Mouse (Mus musculus): ENCODE data around the gene Nsf. TPM values are rescaled to one million over a fixed set of nuclear protein-coding genes. Genes with fewer than 3 reads are reported as not detected.

Gene Nsf
- polyA plus RNA-seq, 1 experiment from 2014 or later = 30.5 TPM

- Histone ChIP-seq H3K4me2 (no peak overlapping the region), H3K36me3 (ENCODE audit: control insufficient read depth, insufficient read depth, low read length) (peaks cover 2% of the 10 kb centered on the region; the same call in 1 of the 2 replicates), H3K4me1 (ENCODE audit: control insufficient read depth, insufficient read depth, low read length) (no peaks in the 10 kb centered on the region), H3K9me3 (replicated peaks; ENCODE audit: control insufficient read depth, low read length) (no peaks in the 10 kb centered on the region), H3K9ac (ENCODE audit: low read depth, low read length) (no peak overlapping the region), H3K27ac (ENCODE audit: low read depth, low read length) (no peak overlapping the region), H3K27me3 (ENCODE audit: control insufficient read depth, insufficient read depth, low read length) (no peaks in the 10 kb centered on the region), H3K4me3 (ENCODE audit: low read depth, low read length) (no peak overlapping the region)
- 67% methylated on average over 7 of the region's 7 CpGs for WGBS (ENCODE audit: insufficient replicate concordance)
- ATAC-seq (replicated peaks; ENCODE audit: insufficient number of reproducible peaks, low FRiP score, low TSS enrichment) = no peak
Observed at GRCm38 (mm10) chr11:103910993-103911585, 42.8 kb downstream of the Nsf start.

GRCm38 (mm10) chr11:103910531-103910930 lies 43.3 kb downstream of the Nsf start:
- no peak overlapping the region for H3K9ac ChIP-seq (ENCODE audit: low read depth, low read length)
- no peaks in the 10 kb centered on the region for H3K4me1 ChIP-seq (ENCODE audit: control insufficient read depth, insufficient read depth, low read length)
- H3K27ac ChIP-seq (ENCODE audit: low read depth, low read length) = no peak overlapping the region
- no peaks in the 10 kb centered on the region for H3K9me3 ChIP-seq (replicated peaks; ENCODE audit: control insufficient read depth, low read length)
- WGBS (ENCODE audit: insufficient replicate concordance) = 92% methylated on average over 11 of the region's 11 CpGs
- H3K36me3 ChIP-seq (ENCODE audit: control insufficient read depth, insufficient read depth, low read length) = peaks cover 2% of the 10 kb centered on the region; the same call in 1 of the 2 replicates
- no peaks in the 10 kb centered on the region for H3K27me3 ChIP-seq (ENCODE audit: control insufficient read depth, insufficient read depth, low read length)
- no peak overlapping the region for H3K4me2 ChIP-seq
- no peak for ATAC-seq (replicated peaks; ENCODE audit: insufficient number of reproducible peaks, low FRiP score, low TSS enrichment)
- H3K4me3 ChIP-seq (ENCODE audit: low read depth, low read length) = no peak overlapping the region

GRCm38 (mm10) chr11:103909809-103910208 lies 44.0 kb downstream of the Nsf start:
- Histone ChIP-seq H3K4me2 (no peak overlapping the region), H3K9me3 (replicated peaks; ENCODE audit: control insufficient read depth, low read length) (no peaks in the 10 kb centered on the region), H3K9ac (ENCODE audit: low read depth, low read length) (no peak overlapping the region), H3K27ac (ENCODE audit: low read depth, low read length) (no peak overlapping the region), H3K36me3 (ENCODE audit: control insufficient read depth, insufficient read depth, low read length) (peaks cover 2% of the 10 kb centered on the region; the same call in 1 of the 2 replicates), H3K4me3 (ENCODE audit: low read depth, low read length) (no peak overlapping the region), H3K4me1 (ENCODE audit: control insufficient read depth, insufficient read depth, low read length) (no peaks in the 10 kb centered on the region), H3K27me3 (ENCODE audit: control insufficient read depth, insufficient read depth, low read length) (no peaks in the 10 kb centered on the region)
- 85% methylated on average over 11 of the region's 11 CpGs for WGBS (ENCODE audit: insufficient replicate concordance)
- ATAC-seq (replicated peaks; ENCODE audit: insufficient number of reproducible peaks, low FRiP score, low TSS enrichment) = no peak

GRCm38 (mm10) chr11:103909396-103909795 lies 44.5 kb downstream of the Nsf start:
- no peak overlapping the region for H3K27ac ChIP-seq (ENCODE audit: low read depth, low read length)
- no peaks in the 10 kb centered on the region for H3K27me3 ChIP-seq (ENCODE audit: control insufficient read depth, insufficient read depth, low read length)
- no peak overlapping the region for H3K9ac ChIP-seq (ENCODE audit: low read depth, low read length)
- H3K4me3 ChIP-seq (ENCODE audit: low read depth, low read length) = no peak overlapping the region
- no peaks in the 10 kb centered on the region for H3K4me1 ChIP-seq (ENCODE audit: control insufficient read depth, insufficient read depth, low read length)
- 82% methylated on average over 12 of the region's 12 CpGs for WGBS (ENCODE audit: insufficient replicate concordance)
- H3K9me3 ChIP-seq (replicated peaks; ENCODE audit: control insufficient read depth, low read length) = no peaks in the 10 kb centered on the region
- no peak overlapping the region for H3K4me2 ChIP-seq
- H3K36me3 ChIP-seq (ENCODE audit: control insufficient read depth, insufficient read depth, low read length) = peaks cover 2% of the 10 kb centered on the region; the same call in 1 of the 2 replicates
- ATAC-seq (replicated peaks; ENCODE audit: insufficient number of reproducible peaks, low FRiP score, low TSS enrichment) = no peak

- H3K4me3 ChIP-seq (ENCODE audit: low read depth, low read length) = no peak overlapping the region
- peaks cover 2% of the 10 kb centered on the region; the same call in 1 of the 2 replicates for H3K4me1 ChIP-seq (ENCODE audit: control insufficient read depth, insufficient read depth, low read length)
- H3K4me2 ChIP-seq = no peak overlapping the region
- ATAC-seq (replicated peaks; ENCODE audit: insufficient number of reproducible peaks, low FRiP score, low TSS enrichment) = no peak
- no peak overlapping the region for H3K27ac ChIP-seq (ENCODE audit: low read depth, low read length)
- WGBS (ENCODE audit: insufficient replicate concordance) = 52% methylated on average over 7 of the region's 7 CpGs
- H3K36me3 ChIP-seq (ENCODE audit: control insufficient read depth, insufficient read depth, low read length) = peaks cover 2% of the 10 kb centered on the region; the same call in 1 of the 2 replicates
- no peaks in the 10 kb centered on the region for H3K27me3 ChIP-seq (ENCODE audit: control insufficient read depth, insufficient read depth, low read length)
- H3K9ac ChIP-seq (ENCODE audit: low read depth, low read length) = no peak overlapping the region
- no peaks in the 10 kb centered on the region for H3K9me3 ChIP-seq (replicated peaks; ENCODE audit: control insufficient read depth, low read length)
Observed at GRCm38 (mm10) chr11:103906051-103906719, 47.7 kb downstream of the Nsf start.

GRCm38 (mm10) chr11:103905506-103905905 lies 48.4 kb downstream of the Nsf start:
- Histone ChIP-seq H3K27ac (ENCODE audit: low read depth, low read length) (no peak overlapping the region), H3K4me3 (ENCODE audit: low read depth, low read length) (no peak overlapping the region), H3K4me2 (no peak overlapping the region), H3K9me3 (replicated peaks; ENCODE audit: control insufficient read depth, low read length) (no peaks in the 10 kb centered on the region), H3K27me3 (ENCODE audit: control insufficient read depth, insufficient read depth, low read length) (no peaks in the 10 kb centered on the region), H3K4me1 (ENCODE audit: control insufficient read depth, insufficient read depth, low read length) (peaks cover 7% of the 10 kb centered on the region), H3K36me3 (ENCODE audit: control insufficient read depth, insufficient read depth, low read length) (peaks cover 2% of the 10 kb centered on the region; the same call in 1 of the 2 replicates), H3K9ac (ENCODE audit: low read depth, low read length) (no peak overlapping the region)
- ATAC-seq (replicated peaks; ENCODE audit: insufficient number of reproducible peaks, low FRiP score, low TSS enrichment) = no peak
- WGBS (ENCODE audit: insufficient replicate concordance) = 78% methylated on average over 9 of the region's 9 CpGs

GRCm38 (mm10) chr11:103901581-103901966 lies 52.3 kb downstream of the Nsf start:
- Histone ChIP-seq H3K27me3 (ENCODE audit: control insufficient read depth, insufficient read depth, low read length) (no peaks in the 10 kb centered on the region), H3K4me2 (no peak overlapping the region), H3K36me3 (ENCODE audit: control insufficient read depth, insufficient read depth, low read length) (no peaks in the 10 kb centered on the region), H3K4me1 (ENCODE audit: control insufficient read depth, insufficient read depth, low read length) (peaks cover 11% of the 10 kb centered on the region), H3K9ac (ENCODE audit: low read depth, low read length) (no peak overlapping the region), H3K27ac (ENCODE audit: low read depth, low read length) (no peak overlapping the region), H3K4me3 (ENCODE audit: low read depth, low read length) (no peak overlapping the region), H3K9me3 (replicated peaks; ENCODE audit: control insufficient read depth, low read length) (no peaks in the 10 kb centered on the region)
- WGBS (ENCODE audit: insufficient replicate concordance) = 75% methylated on average over 4 of the region's 4 CpGs
- no peak for ATAC-seq (replicated peaks; ENCODE audit: insufficient number of reproducible peaks, low FRiP score, low TSS enrichment)

GRCm38 (mm10) chr11:103900803-103901580 lies 52.9 kb downstream of the Nsf start:
- 50% methylated on average over 20 of the region's 20 CpGs for WGBS (ENCODE audit: insufficient replicate concordance)
- H3K4me2 ChIP-seq = peak overlapping the region; percentile 34; the same call in 1 of the 2 replicates
- H3K36me3 ChIP-seq (ENCODE audit: control insufficient read depth, insufficient read depth, low read length) = no peaks in the 10 kb centered on the region
- H3K27ac ChIP-seq (ENCODE audit: low read depth, low read length) = no peak overlapping the region
- H3K9ac ChIP-seq (ENCODE audit: low read depth, low read length) = no peak overlapping the region
- no peak for ATAC-seq (replicated peaks; ENCODE audit: insufficient number of reproducible peaks, low FRiP score, low TSS enrichment)
- no peak overlapping the region for H3K4me3 ChIP-seq (ENCODE audit: low read depth, low read length)
- H3K4me1 ChIP-seq (ENCODE audit: control insufficient read depth, insufficient read depth, low read length) = peaks cover 11% of the 10 kb centered on the region
- no peaks in the 10 kb centered on the region for H3K27me3 ChIP-seq (ENCODE audit: control insufficient read depth, insufficient read depth, low read length)
- no peaks in the 10 kb centered on the region for H3K9me3 ChIP-seq (replicated peaks; ENCODE audit: control insufficient read depth, low read length)

Data from heart, embryonic 11.5 days (tissue).